Mouse (Mus musculus) myocyte (in vitro differentiated cells): ENCODE results near the gene Kmt5c.

Source experiments
- E2F4 ChIP-seq: IDR thresholded peaks from one replicate; pipeline ENCODE4 v1.6.1; 2011; ENCODE audit warnings: mild to moderate bottlenecking, control low read depth, moderate library complexity; ENCODE audit not compliant: insufficient read depth
- POLR2AphosphoS2 ChIP-seq: IDR thresholded peaks from one replicate; pipeline ENCODE4 v1.6.1; 2011; ENCODE audit warnings: low read depth, control low read depth; ENCODE audit not compliant: insufficient read length
- TCF12 ChIP-seq: IDR thresholded peaks from one replicate; pipeline ENCODE4 v1.6.1; 2011; ENCODE audit warnings: mild to moderate bottlenecking, control low read depth; ENCODE audit not compliant: poor library complexity, insufficient read depth, severe bottlenecking

- no peak for TF ChIP-seq TCF12
- no peak for TF ChIP-seq E2F4
- no peak for TF ChIP-seq POLR2AphosphoS2
Measured at GRCm38 (mm10) chr7:4783667-4784268, 43.9 kb downstream of the Kmt5c start.
